Mouse (Mus musculus): ENCODE data around the gene Thnsl2.

GRCm38 (mm10) chr6:71130269-71130668, 14.0 kb downstream of the Thnsl2 start:
- TF ChIP-seq CTCF (IDR thresholded peaks at IDR 0.05) (no peak), POLR2A (IDR thresholded peaks at IDR 0.05; ENCODE audit: insufficient read depth, low read depth, low read length) (no peak), EP300 (IDR thresholded peaks at IDR 0.05; ENCODE audit: insufficient read depth, low read depth, low read length) (no peak)
